Mouse (Mus musculus): Measurements from ENCODE around the gene Marcksl1.

The Marcksl1 gene

DNA sequence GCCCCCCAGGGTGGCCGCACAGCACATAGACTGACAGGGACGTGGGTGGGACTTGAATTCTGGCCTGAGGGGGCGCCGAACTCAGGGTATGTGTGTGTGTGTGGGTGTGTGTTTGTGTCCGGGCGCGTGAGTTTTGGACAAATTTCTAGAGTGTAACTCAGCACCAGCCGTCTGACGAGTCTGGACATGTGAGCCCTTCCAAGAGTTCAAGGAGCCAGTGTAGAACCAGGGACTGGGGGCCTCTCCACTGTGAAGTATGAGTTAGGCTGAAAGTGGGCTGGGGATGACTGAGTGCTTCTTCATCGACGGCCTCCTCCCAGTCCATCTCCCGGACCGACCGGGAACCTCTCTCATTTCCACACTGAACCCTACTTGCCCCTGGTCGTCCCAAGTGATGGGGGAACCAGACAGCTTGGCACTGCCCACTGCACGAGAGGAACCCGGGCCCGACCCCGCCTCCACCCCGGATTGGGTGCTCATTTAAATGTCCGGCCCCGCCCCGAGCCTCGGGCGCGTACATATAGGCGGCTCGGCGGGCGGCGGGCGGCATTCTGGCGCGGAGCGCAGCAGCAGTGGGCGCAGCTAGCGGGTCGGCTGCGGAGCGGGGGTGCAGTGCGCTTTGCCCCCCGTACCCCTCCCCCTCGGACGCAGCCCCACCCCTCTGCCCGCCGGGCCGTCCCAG, at the start of gene Marcksl1:
Gene Marcksl1 (plus strand): TSS at position 496 of the 682 bp plus-strand sequence.
- peak; percentile 95 for DNase-seq

DNA sequence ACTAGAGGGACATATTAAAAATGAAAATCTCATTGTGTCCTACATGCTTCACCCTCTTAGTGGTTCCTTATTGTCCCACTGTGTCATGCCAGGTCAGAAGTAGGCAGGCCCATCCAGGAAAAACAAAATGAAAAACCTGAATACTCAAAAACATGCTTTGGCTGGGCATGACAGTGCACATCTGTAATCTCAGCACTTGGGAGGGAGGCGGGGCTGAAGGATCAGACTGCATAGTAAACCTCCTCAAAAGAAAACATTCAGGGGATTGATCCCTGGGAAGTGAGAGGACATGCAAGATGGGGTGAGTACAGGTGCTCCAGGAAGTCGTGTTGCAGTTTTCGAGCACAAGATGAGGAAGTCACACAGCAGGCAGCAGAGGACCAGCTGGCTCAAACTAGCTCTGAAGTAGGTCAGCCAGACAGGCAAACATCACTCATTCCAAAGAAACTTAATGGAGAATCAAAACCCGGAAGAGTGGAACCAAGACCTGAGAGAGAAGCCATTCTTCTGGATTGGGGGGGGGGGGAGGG, 49.0 kb upstream of the Marcksl1 start:
- DNase-seq = no peak

DNA sequence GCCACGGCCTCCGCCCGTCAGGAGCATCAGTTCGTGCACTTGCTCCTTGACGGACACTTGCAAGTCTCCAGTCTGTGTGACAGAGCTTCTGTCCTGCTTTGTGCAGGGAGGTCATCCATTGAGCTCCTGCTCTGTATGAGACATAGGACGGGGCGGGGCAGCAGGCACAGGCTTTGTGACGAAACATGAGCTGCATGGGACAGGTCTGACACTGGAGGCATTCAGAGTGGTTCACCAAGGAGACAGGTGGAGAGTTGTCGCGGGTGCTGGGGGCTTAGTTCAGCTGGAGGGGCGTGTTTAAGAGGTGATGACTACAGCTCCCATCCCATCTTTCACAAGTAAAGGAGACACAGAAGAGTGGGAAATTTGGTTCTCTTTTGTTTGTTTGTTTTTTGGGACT, 37.3 kb upstream of the Marcksl1 start:
- no peak for DNase-seq

DNA sequence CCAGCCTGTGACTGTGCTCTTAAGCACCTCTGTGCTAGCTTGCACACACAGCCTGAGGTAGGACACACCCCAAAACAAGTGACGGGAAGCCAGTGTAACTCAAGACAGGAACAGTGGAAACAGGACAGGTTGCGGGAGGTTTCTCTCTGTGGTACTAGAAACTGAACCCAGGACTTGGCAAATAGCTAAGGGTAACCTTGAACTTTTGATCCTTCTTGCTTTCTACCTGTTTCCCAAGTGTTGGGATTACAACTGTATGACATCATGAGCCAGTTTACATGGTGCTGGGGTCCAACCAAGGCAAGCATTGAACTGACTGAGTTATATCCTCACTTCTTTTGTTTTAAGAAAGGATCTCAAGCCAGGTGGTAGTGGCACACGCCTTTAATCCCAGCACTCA, 33.5 kb upstream of the Marcksl1 start:
- DNase-seq = no peak

DNA sequence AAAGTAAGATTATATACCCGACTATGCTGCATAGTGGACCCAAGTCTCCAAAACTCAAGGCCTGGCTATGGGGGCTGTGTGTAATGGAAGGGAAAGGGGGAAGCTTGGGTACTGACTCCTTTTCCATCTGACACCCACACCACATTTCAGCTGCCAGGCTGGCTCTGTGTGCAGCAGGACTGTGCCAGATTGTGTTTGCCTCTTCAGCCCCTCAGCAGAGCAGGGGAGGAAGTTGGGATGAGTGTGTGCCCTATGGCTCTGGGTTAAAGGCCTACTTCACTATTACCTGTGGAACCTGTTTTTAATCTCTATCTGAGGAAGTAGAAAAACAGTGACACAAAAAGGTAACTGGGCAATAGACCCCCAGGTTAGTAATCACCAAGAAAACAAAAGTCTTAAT, 32.3 kb upstream of the Marcksl1 start:
- no peak for DNase-seq

DNA sequence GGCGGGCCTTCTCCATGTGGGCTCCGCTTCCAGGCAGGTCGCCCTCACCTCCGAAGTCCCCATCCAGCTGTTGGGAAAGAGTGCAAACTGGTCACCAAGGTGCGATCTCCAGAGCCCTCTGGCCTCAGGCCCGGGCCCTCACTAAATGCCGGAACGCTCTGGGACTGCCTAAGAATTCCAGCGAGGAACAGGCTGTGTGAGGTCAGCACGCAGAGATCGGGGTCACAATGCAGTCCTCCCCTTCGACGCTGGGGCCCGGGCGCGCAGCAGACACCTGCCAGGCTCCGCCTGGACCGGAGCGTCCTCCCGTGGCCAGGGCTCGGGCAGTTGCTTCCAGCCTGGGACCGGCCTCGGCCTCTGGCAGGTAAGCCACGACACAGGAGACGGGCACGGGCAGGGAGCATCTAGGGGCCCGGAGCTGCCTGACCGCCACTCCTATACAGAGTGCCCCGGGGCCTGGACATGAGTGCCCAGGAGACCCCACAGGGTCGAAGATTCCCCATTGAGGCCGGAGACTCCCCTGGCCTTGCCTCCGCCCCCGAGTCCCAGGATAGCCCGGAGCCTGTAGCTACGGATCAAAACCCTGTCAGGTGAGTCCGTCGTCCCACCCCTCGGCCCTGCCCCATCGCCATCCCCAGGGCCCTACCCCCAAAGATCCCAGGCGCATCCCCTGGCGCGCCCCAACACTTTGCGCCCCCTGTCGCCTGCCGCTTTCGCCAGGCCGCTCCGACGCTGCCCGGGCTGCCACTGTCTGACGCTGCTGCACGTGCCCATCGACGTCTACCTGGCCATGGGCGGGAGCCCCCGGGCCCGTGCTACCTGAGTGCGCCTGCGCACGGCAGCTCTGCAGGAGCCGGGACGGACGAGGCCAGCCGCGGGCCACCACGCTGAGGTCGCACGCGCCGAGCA, 22.2 kb upstream of the Marcksl1 start, which contains the start of the genes Tssk3 and Fam229a:
Gene Tssk3 (minus strand): TSS at position 51 of the 909 bp plus-strand sequence.
Gene Fam229a (plus strand): TSS at position 219 of the 909 bp plus-strand sequence.
- peak; percentile 44 for DNase-seq

DNA sequence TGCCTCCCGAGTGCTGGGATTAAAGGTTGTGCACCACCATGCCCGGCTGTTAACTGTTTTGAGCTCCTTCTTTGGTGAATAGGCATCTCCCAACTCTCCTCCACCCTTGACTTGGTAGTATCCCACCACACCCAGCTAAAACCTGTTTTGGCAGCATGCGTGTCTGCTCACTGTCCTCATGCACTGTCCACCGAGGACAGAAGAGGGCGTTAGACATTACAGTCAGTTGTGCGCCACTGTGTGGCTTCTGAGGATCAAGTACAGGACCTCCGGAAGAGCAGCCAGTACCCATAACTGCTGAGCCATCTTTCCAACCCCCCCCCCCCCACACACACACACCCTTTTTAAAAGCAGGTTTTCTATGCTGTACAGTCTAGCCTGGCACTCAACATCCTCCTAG, 18.7 kb upstream of the Marcksl1 start:
- DNase-seq = no peak

DNA sequence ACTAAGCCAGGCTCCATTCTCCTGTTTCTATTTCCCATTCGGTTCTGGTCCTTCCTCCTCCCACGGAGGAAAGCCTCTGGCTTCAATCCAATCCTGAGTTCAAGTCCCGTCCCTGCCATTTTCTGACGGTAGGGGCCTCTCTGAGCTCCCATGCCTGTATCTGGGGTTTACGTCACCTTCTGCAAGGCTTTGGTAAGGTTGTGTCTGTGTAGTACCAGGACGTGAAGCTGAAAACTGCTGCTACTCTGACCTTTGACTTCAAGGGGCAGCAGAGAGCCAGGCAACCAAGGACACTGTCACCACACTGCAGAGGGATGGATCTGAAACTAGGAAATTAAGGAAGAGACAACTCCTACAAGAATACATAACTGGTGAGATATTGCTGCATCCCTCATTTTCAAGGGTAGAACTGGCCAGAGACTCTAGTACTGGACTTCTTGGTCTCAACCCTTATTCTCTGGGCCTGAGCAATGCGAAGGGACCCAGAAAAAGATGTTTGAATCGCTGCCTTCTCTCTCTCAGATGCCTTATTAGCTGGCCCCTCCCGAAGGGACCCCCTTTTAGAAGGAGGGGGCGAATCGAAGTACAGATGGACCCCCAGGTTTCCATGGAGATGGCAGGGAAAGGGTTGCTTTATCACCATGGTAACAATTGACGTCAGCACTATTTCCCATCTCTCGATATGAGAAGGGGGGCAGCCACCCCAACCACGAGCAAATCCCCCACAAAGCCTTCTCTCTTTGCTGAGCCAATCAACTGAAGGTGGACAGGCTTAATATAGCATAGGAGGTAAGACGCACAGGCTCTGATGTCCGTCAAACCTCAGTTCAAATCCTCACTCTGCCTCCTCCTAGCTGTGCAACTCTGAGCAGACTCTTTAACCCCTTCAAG, 17.5 kb upstream of the Marcksl1 start:
- DNase-seq = peak; percentile 53

DNA sequence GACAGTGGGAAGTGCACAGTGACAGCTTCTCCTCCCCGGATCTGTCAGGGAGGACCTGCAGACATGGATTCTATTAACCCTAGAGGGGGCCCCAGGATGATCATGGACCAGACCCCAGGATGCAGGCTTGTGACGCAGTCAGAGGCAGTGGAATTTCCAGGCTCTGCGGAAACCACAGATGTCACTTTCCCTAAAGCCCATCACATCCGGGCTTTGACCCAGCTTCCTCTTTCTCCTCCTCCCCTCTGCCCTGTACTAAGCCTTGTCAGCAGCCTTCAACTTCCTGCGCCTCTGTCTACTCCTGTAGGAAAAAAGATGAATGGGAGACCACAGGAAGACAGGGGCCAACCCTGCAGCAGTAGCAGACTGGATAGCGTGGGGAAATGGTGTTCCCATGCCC, 16.8 kb upstream of the Marcksl1 start:
- DNase-seq = no peak

DNA sequence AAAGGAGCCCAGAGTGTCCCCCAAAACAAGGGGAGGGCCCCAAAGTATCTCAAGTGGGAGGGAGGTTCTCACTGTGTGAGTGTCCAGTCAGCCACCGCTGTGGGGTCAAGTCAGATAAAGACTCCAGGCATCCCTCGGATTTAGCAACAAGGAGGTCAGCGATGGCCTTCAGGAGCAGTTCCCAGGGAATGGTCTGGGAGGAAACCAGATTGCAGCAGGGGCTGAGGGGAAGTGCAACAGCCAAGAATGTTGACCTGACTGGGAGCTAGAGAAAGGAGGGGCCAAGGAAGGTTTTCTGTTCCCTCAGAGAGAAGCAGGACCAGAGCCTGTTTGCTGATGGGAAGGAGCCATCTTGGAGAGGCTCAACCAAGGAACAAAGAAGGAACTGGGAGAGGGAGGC, 14.4 kb upstream of the Marcksl1 start:
- no peak for DNase-seq

DNA sequence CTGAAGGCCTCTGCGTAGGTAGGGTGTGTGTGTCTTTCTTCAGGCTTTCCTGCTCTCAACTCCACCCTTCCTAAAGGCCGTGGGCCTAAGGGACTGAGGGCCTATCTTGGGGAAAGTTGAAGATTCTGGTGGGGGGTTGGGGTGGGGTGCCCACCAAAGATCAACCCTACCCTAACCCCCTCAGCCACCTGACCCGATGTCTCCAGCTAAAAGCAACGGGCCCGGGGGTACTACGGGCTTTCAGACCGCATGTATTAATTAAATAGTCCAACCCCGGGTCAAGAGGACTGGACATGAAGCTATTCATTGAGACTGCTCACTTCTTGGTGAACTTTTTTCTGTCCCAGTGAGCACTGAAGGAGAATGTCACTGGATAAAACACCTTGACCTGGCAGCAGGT, 13.4 kb upstream of the Marcksl1 start:
- no peak for DNase-seq

DNA sequence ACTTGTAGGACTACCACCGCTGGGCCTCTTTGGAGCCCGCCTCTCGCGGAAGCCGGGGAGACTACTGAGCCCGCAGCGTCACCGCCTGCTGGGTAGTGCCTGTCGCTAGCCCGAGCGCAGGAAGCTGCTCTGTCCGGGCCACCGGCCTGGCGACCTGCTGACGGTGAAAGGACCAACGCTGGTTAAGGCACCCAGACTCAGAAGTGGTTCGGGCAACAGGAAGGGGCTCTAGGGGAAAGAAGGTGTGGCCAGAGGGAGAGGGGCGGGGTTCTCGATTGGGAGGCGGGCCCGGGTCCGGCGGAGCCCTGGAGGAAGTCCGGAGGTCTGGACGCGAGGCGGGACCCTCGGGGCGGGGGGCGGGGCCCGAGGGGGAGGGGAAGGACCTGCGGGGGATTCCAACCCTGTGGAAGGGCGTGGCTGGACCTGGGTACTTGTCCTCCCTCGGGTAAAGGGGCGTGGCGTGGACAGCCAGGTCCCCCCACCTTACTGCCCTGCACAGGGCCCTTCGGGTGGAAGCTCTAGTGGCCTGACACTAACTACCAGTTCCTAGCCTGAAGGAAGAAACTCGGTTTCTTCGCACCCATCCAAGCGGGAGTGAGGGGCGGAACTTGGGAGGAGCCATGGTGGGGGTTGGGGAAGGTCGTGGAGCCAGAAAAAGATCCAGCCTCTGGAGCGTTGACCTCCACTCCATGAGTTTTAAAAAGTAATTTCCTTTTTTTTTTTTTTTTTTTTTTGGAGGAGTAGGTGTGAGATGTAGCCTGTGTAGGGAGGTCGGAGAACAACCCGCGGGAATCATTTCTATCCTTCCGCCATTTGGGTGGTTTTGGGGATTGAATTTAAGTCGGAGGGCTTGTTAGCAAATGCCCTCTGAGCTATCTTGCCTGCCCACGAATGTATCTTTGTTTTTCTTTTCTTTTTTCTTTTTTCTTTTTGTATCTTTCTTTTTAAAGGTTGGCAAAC, 12.5 kb upstream of the Marcksl1 start:
- peak; percentile 71 for DNase-seq

DNA sequence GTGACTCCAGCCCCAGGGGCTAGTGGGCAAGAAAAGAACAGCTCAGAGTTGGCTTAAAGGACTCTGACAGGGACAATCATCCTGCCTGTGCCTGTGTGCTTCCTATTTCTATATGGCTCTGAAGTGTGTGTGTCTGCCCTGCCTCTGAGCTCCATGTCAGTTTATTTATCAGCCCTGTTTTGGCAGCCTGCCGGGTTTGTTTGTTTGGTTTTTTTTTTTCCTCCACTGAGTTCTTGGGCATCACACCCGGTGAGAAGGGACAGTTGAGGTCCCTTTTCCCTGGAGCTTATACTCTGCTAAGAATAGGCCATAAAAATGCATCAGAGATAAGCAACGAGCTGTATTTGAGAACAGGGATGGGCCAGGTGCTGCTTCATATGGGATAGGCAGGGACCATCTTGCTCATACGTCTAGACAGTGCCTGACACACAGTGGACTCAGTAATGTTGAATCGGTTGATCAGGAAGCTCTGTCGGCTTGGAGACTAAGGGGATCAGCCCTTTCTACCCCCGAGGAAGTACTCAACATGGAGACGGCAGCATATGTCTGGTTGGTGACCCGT, 11.0 kb upstream of the Marcksl1 start:
- no peak for DNase-seq

DNA sequence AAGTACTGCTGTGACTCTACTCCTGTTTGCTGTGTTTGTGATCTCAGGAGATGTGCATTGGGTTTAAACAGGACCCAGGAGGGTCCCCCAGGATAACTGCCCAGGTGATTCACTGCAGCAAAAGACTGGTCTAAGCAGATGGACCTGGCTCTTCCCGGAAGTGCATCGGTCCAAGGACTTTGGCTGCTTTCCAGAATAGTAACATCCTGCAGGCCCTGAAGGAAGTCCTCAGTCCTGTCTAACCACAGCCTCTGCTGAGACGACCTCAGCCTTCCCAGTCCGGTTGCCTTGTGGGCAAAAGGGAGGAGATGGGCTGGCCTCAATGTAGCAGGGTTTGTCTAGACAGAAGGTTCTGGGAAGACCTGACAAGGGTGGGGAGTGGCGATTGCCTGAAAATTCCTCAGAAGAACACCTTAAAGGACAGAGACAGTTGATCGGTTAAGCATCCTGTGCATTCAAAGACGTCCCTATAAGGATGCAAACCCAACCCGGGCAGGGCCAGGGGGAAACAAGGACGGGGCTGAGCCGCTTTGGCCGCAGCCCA, 10.4 kb upstream of the Marcksl1 start:
- DNase-seq = no peak

DNA sequence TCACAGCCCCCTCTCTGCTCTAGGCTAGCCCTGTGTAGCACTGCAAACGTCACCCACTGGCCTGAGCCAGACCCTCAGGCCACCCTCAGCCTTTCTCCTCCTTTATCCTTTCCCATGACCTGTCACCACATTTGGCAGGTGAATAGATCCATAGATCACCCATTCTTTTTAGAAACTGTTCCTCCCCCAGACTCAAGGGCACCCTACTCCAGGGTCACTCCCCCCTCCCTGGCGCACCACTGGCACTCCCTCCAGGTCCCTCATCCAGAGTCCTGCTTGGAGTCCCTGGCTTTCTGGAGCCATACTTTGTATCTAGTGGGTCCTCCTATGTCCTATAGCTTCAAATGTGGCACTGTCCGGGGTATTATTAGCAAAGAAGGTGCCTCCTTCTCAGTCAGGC, 7.9 kb upstream of the Marcksl1 start:
- DNase-seq = no peak

DNA sequence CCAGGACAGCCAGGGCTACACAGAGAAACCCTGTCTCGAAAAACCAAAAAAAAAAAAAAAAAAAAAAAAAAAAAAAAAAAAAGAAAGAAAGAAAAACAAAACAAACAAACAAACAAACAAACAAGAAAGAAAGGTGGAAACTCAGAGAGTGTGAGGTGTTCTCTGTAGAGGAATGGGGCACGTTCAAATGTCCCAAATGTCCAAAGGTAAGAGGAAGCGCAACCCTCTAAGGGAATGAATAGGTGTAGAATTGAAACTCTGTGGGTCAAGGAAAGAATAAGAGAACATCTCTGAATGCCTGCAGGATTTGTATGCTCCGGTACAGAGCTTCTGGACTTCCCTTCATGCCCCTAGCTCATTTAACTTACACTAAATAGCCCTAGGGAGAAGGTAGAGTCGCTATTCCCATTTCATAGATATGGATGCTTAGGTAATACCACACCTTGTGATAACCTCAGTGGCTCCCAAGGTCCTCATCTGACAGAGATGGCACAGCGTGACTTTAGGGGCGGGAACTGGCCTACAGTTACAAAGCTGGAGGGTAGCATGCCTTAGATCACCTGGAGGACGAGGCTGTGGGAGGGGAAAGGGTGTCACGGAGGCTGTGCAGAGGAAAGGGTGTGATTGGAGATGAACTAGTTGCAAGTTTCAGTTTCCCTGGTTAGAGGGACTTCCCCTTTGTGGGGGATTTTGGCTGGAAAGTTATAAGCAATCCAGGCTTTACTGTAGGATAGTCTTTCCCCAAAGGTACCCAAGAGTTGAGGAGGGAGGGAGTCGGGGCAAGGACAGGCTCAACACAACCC, 5.7 kb upstream of the Marcksl1 start:
- DNase-seq = no peak

DNA sequence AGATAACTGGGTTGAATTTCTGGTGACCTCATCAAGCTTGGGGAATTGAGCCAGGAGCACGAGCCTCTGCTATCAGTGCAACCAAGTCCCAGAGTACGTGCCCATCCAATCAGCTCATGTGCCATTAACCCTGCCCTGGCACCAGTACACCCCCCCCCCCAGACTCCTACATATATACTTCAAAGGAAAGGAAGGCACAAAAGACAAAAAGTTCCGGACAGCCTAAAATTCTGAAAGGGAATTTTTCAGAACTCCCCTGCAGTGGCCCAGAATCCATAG, 5.2 kb upstream of the Marcksl1 start:
- no peak for DNase-seq

DNA sequence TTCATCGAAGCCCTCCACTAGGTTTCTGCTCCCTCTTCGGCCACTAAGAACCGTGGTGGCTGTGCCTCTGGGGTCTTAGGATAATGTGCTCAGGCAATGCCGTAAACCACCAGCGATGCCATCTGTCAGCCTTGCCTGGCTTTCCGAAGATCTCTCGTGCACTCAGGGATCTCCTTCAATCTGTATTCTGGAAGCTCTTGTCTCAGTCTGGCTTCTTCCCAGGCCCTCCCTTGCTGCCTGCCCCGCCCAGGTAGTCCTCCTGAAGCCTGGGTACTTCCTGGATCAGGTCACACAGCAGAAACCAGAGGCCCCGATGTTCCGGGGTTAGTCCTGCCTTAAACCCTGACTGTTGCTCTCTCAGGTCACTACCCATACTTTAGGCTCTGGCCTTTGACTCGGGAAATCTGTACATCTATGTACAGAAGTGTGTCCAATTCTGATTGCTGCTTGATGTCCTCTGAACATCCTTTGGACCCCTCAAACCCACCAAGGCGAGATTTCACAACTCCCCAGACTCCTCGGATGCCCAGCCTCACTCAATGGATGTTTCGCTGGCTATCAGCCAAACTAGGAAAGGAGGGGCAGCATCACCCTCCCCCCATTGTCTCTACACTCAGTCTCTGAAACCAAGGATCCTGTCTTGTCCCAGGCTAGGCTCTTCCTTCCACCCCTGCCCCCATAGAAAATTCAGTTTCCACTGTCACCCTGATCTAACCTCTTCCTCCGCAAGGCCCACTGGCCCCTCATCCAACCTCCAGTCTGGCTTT, 4.4 kb upstream of the Marcksl1 start:
- no peak for DNase-seq

DNA sequence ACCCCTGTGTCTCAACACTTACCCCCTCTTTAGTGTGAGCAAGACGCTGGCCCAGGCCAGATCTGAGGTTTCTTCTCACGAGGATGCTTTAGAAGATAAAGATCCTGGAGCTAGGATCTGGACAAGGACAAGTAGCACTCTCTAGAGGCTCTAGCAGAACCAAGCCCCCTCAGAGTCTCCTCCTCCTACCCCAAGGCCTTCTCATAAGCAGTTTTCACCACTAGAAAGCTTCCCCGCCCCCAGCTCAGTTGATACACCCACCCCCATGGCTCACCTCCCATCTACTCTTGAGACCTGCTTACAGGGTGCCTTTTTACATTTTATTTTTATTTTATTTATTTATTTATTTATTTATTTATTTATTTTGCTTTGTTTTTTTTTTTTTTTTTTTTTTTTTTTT, 3.7 kb upstream of the Marcksl1 start:
- no peak for DNase-seq

Measured in right cerebral cortex, postnatal 4 days (tissue).